Mouse (Mus musculus) liver, embryonic 14.5 days (tissue): ENCODE data around the gene Shisa6.

Experiments used
- CTCF ChIP-seq: IDR thresholded peaks from 2 replicates; pipeline ENCODE4 v1.5.1; 2016; ENCODE audit warnings: antibody characterized with exemption, low read depth, control low read depth
- EP300 ChIP-seq: IDR thresholded peaks from 2 replicates; pipeline ENCODE4 v1.6.1; 2016; ENCODE audit warnings: antibody characterized with exemption, low read depth

DNA sequence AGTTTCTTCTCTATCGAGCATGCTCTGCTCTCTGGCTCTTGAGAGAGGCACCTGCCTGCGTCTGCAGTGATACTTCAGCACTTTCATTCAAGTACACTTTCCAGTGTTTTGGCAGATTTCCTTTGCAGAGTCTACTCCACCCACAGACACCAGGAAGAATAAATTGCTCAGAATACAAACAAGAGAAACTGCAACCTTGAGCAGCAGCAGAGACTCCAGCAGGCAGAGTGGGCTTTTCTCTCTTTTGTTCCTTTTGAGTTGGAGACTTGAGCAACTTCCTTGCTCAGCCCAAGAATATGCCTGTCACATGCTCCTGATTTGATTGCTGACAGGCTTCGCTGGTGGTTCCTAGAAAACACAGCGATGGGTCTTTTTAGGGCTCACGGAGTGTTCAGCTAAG lies 278.6 kb downstream of the Shisa6 start:
- TF ChIP-seq CTCF (no peak), EP300 (no peak)
